Mouse (Mus musculus): Measurements from ENCODE around the gene Gm10401. TPM values are rescaled to one million over a fixed set of nuclear protein-coding genes. Genes with fewer than 3 reads are reported as not detected.
"Not testable (repeated sequence)": the region's sequence is repeated elsewhere in the genome, so short reads cannot be mapped to it uniquely, and the experiment has no call there.

Gm10401 gene
- total RNA-seq, 2 experiments from 2014 or later: not detected

DNA sequence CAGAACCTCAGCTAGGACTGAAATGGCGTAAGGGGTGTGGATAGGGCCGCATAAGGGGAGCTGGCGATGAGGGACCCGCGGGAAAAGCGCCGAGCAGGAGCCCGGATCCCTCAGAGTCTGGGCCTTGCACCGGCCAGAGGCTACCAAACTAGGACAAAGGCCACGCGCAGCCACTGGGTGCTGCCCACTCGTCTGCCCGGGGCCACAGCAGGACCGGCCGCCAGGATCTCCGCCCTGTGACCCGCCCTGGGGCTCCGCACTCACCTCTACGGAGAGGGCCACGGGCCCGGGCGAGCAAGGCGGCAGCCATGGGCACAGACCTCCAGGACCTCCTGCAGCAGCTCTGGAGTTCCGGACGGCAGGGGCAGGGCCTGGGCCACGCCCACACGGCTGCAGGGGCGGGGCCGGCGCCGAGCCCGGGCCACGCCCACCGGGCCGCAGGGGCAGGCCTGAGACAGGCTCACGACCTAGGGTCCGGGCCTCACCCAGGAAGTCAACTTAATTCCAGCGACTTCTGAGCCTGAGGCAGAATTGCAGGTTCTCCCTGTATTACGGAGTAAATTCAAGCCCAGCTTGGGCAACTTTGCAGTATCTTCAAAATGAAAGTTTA lies 21.0 kb upstream of the Gm10401 start, which contains the start of gene Acads:
Gene Acads (minus strand): TSS at position 386 of the 610 bp plus-strand sequence.
- peak; percentile 76 to 80 for DNase-seq (ENCODE audit: low spot score in 2 of 2)

GRCm38 (mm10) chr5:115117467-115117866 lies 19.4 kb upstream of the Gm10401 start:
- no peak for DNase-seq (ENCODE audit: low spot score in 2 of 2)

GRCm38 (mm10) chr5:115116426-115116825 lies 18.3 kb upstream of the Gm10401 start:
- DNase-seq (ENCODE audit: low spot score in 2 of 2): no peak

DNA sequence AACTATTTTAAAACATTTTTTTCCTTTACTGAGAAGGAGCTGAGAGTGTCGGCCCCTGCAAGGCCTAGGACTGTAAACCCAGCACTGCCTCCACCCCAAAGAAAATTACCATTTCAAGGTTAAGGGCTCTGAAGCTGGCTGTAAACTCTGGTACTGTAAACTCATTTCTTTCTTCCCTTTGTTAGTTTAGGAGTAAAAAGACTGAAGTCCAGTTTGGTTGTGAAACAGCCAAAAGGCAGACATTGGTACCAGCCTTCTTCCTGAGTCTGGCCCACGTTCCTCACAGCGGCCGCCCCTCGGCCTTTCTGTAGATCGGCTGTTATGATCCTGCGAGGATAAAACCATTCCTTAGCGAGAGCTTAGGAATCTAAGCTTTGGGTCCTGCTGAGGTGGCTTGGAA lies 16.4 kb upstream of the Gm10401 start:
- DNase-seq (ENCODE audit: low spot score in 2 of 2): no peak

DNA sequence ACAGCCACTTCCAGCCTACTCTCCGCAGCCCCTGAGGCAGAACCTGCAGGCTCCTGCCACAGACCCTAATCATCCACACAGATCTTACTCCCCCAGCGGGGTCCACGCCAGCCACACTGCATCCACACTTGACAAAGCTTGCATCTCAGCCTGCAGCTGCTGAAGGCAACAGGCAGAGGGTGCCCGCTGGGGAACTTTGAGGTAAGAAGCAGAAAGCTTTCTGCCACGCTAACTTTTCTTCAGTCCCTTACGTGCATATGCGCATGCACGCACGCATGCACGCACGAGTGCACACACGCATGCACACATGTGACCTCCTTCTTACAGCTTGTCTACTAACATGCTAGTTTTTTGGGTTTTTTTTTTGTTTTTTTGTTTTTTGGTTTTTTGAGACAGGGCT lies 15.1 kb upstream of the Gm10401 start:
- no peak for DNase-seq (ENCODE audit: low spot score in 2 of 2)

DNA sequence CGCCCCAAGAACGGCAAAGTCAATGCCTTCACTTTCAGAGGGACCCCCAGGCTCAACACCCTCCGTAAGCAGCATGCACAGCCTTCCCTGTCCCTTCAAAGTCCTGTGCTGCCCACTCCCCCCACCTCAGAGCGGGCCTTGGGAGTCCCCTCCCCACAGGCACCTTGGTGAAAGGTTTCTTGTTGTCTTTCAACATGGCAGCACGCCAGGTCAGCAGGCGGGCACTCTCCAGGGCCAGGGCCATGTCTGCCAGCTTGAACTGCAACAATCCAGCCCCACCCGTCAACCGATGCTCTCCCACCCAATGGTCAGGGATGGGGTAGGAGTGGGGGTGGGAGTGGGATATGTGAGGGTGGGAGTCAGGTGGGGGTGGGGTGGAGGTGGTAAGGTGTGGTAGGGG lies 13.1 kb upstream of the Gm10401 start:
- DNase-seq (ENCODE audit: low spot score in 2 of 2): no peak

DNA sequence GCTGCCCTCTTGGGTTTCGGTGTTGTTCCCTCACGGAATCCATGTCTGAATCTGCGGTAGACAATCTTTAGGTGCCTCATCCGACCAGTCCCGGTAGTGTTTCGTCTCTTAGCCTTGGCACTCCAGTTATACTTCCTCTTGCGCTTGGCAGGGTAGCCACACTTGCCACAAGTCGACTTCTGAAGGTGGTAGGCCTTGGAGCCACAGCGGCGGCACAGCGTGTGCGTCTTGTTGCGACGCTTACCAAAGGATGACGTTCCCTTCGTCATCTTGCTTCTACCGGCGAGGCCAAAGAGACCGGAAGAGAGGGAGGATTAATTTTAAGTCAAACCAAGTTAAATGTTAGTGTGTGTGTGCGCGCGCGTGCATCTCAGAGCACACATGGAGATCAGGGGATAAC lies 5.2 kb upstream of the Gm10401 start:
- not testable (repeated sequence) for DNase-seq (ENCODE audit: low spot score in 2 of 2)

- DNase-seq (ENCODE audit: low spot score in 2 of 2): no peak
Observed at GRCm38 (mm10) chr5:115102231-115102630, 4.1 kb upstream of the Gm10401 start.

GRCm38 (mm10) chr5:115100473-115100872 lies 2.4 kb upstream of the Gm10401 start:
- DNase-seq (ENCODE audit: low spot score in 2 of 2): no peak

- DNase-seq (ENCODE audit: low spot score in 2 of 2): no peak
Observed at GRCm38 (mm10) chr5:115099991-115100390, 1.9 kb upstream of the Gm10401 start.

DNA sequence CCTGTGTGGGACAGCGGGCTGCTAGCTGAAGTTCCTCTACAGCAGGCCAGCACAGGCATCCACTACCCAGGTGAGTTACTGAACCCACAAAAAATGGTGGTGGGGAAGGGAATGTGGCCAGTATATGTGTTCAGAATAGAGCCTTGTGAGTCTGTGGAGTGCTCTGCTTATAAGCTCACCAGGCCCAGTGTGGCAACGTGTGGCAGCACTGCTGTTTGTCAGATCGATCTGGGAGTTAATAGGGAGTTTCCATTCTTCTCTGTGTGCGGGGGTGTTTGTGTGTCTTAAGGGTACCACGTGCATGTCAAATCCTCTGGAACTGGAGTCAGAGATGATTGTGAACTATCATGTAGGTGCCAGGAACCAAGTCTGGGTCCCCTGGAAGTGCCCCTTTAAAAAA lies 1.4 kb upstream of the Gm10401 start:
- DNase-seq (ENCODE audit: low spot score in 2 of 2): no peak

- no peak for DNase-seq (ENCODE audit: low spot score in 2 of 2)
Observed at GRCm38 (mm10) chr5:115091776-115092175, 6.3 kb downstream of the Gm10401 start.

- no peak for DNase-seq (ENCODE audit: low spot score in 2 of 2)
Observed at GRCm38 (mm10) chr5:115091015-115091414, 7.1 kb downstream of the Gm10401 start.

- no peak for DNase-seq (ENCODE audit: low spot score in 2 of 2)
Observed at GRCm38 (mm10) chr5:115089592-115090268, 8.4 kb downstream of the Gm10401 start.

DNA sequence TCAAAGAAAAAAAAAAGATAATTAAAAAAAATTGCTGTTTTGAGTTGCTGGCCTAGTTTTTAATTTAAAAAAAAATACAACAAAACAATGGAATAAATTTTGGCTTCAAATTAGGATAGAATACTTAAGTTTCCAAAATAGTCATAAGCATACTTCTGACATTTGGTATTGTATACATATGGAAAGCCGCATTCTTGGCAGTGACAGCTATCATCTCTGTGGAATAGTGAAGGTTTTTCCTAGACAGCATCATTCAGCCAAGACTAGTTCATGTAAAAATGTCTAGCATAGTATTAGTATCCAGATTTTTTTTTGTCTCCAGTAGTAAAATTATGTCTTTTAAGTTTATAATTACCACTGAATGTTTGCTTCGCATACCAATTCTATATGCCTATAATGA lies 12.4 kb downstream of the Gm10401 start:
- DNase-seq (ENCODE audit: low spot score in 2 of 2): no peak

- DNase-seq (ENCODE audit: low spot score in 2 of 2): no peak
Observed at GRCm38 (mm10) chr5:115083492-115083891, 14.6 kb downstream of the Gm10401 start.

- no peak for DNase-seq (ENCODE audit: low spot score in 2 of 2)
Observed at GRCm38 (mm10) chr5:115081636-115082035, 16.5 kb downstream of the Gm10401 start.

- peak; percentile 34 to 65 for DNase-seq (ENCODE audit: low spot score in 2 of 2)
Observed at GRCm38 (mm10) chr5:115076144-115076901, 21.8 kb downstream of the Gm10401 start.

DNA sequence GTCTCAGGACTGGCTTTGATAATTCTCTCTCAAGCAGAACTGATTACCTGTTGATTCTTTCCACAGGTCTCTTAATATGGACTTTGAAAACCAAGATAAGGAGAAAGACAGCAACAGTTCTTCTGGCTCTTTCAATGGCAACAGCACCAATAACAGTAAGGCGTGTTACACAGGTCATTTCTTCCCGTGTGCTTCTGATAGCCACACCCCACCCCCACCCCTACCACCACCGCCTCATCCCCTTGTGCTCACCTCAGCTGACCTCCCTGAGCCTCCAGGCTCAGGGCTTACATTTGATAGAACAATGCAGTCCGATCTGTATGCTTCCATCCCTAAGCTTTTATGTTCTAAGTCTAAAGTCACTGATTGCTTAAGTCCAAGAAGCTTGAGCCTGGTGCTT lies 23.3 kb downstream of the Gm10401 start:
- no peak for DNase-seq (ENCODE audit: low spot score in 2 of 2)

- not testable (repeated sequence) for DNase-seq (ENCODE audit: low spot score in 2 of 2)
Observed at GRCm38 (mm10) chr5:115073306-115073705, 24.8 kb downstream of the Gm10401 start.

- DNase-seq (ENCODE audit: low spot score in 2 of 2): no peak
Observed at GRCm38 (mm10) chr5:115072143-115072542, 26.0 kb downstream of the Gm10401 start.

All from gastrocnemius, postnatal 4 days (tissue).